8 mouse cellular contexts compared by ENCODE assay signal in genomic region chr4:108461262-108461903, GRCm38 (mm10). TPM values are rescaled to one million over a fixed set of nuclear protein-coding genes. Genes with fewer than 3 reads are reported as not detected.
DNase-seq lines count a peak whose midpoint lies in the region; ATAC-seq and TF ChIP-seq lines count a peak whose summit lies in the region.

No protein-coding gene starts in this region.

- intact Hi-C loops in heart, adult 2 months (cut with DNase I): loop anchor here (5.0 kb wide), 2 partner anchors 74 to 124 kb away; no protein-coding TSS in a partner anchor
- intact Hi-C loops in heart, postnatal 36 days (cut with DNase I): loop anchor here (2.0 kb wide), 1 partner anchor 123 kb away; no protein-coding TSS in a partner anchor

- no peak for ATAC-seq in forebrain, postnatal 0 days
- no peak for ATAC-seq in liver, embryonic 16.5 days (ENCODE audit: low read depth)

- no peak for TF ChIP-seq POLR2A in heart, adult 2 months (IDR thresholded peaks at IDR 0.05; ENCODE audit: insufficient read depth, low read depth, low read length)

- peaks cover 4% of the 10 kb centered on the region for H3K4me1 ChIP-seq in heart, adult 2 months (ENCODE audit: control insufficient read depth, insufficient read depth, low read length)
- peaks cover 9% of the 10 kb centered on the region for H3K4me1 ChIP-seq in forebrain, postnatal 0 days (ENCODE audit: insufficient read depth)
- peaks cover 13% of the 10 kb centered on the region for H3K4me1 ChIP-seq in liver, embryonic 16.5 days (ENCODE audit: control insufficient read depth, low read depth, low read length)

- peak overlapping the region; percentile 73 for H3K4me2 ChIP-seq in forebrain, postnatal 0 days (ENCODE audit: low read depth)
- peak overlapping the region; percentile 82 for H3K4me2 ChIP-seq in liver, embryonic 16.5 days (ENCODE audit: low read depth, low read length)

- peak overlapping the region; percentile 91 for H3K27ac ChIP-seq in heart, adult 2 months
- H3K27ac ChIP-seq in forebrain, postnatal 0 days (ENCODE audit: low read depth, low read length): no peak overlapping the region
- peak overlapping the region; percentile 37; the same call in 1 of the 2 replicates for H3K27ac ChIP-seq in liver, embryonic 16.5 days (ENCODE audit: low read length)

- 30% methylated on average over 5 of the region's 5 CpGs for WGBS in heart, adult 2 months
- 59% methylated on average over 5 of the region's 5 CpGs for WGBS in forebrain, postnatal 0 days
- 42% methylated on average over 5 of the region's 5 CpGs for WGBS in liver, embryonic 16.5 days (ENCODE audit: insufficient replicate concordance)

- H3K9me3 ChIP-seq in forebrain, postnatal 0 days (ENCODE audit: low read length): no peaks in the 10 kb centered on the region
- H3K9me3 ChIP-seq in liver, embryonic 16.5 days (replicated peaks; ENCODE audit: control insufficient read depth, low read length): no peaks in the 10 kb centered on the region

- H3K36me3 ChIP-seq in heart, adult 2 months (ENCODE audit: control insufficient read depth, insufficient read depth, low read length): no peaks in the 10 kb centered on the region
- no peaks in the 10 kb centered on the region for H3K36me3 ChIP-seq in forebrain, postnatal 0 days (ENCODE audit: insufficient read depth)
- no peaks in the 10 kb centered on the region; the same call in 1 of the 2 replicates for H3K36me3 ChIP-seq in liver, embryonic 16.5 days (ENCODE audit: control insufficient read depth, insufficient read depth)

- peak overlapping the region; percentile 91 for H3K4me3 ChIP-seq in heart, adult 2 months
- H3K4me3 ChIP-seq in forebrain, postnatal 0 days (ENCODE audit: low read depth, low read length): peak overlapping the region; percentile 90
- peak overlapping the region; percentile 81 for H3K4me3 ChIP-seq in liver, embryonic 16.5 days (ENCODE audit: low read depth, low read length)

- no peak for TF ChIP-seq CTCF in heart, adult 2 months (IDR thresholded peaks at IDR 0.05)
- no peak for TF ChIP-seq CTCF in forebrain, postnatal 0 days (IDR thresholded peaks at IDR 0.05; ENCODE audit: low read depth)

- no peak overlapping the region for H3K9ac ChIP-seq in heart, adult 2 months (ENCODE audit: low read depth, low read length)
- no peak overlapping the region for H3K9ac ChIP-seq in forebrain, postnatal 0 days
- H3K9ac ChIP-seq in liver, embryonic 16.5 days (ENCODE audit: low read depth, low read length): peak overlapping the region; percentile 21

- TF ChIP-seq EP300 in heart, adult 2 months (IDR thresholded peaks at IDR 0.05; ENCODE audit: insufficient read depth, low read depth, low read length): no peak

- no peak for DNase-seq in heart, adult 2 months
- no peak for DNase-seq in heart, postnatal 36 days
- peak; percentile 30 to 33 for DNase-seq in B cell, adult 2 months
- DNase-seq in forebrain, postnatal 0 days: no peak
- DNase-seq in c-Kit-positive CD71-positive TER-119-positive erythroid progenitor cells, embryonic 14.5 days (ENCODE audit: low spot score): no peak
- DNase-seq in urinary bladder, adult 18-20 months (ENCODE audit: low spot score in 2 of 2): no peak
- DNase-seq in spleen, adult 12 weeks (ENCODE audit: low spot score): no peak

- no peaks in the 10 kb centered on the region for H3K27me3 ChIP-seq in heart, adult 2 months (ENCODE audit: control insufficient read depth, insufficient read depth, low read length)
- no peaks in the 10 kb centered on the region for H3K27me3 ChIP-seq in forebrain, postnatal 0 days (ENCODE audit: insufficient read depth, low read length)
- H3K27me3 ChIP-seq in liver, embryonic 16.5 days (ENCODE audit: control insufficient read depth, insufficient read depth, low read depth, low read length): no peaks in the 10 kb centered on the region

- 0 out of 2 replicates have a peak, but pooled peaks cover 1% of the 10 kb centered on the region for H3K79me2 ChIP-seq in heart, adult 2 months (replicated peaks; ENCODE audit: control insufficient read depth, insufficient read depth, low read length)

RNA-seq across cellular contexts. Expression of gene Tut4, which starts 2.2 kb away (rescaled TPM):
- total RNA-seq in heart, adult 2 months (2021): 10 to 100 TPM; 19.6 to 21.8 TPM
- polyA plus RNA-seq in heart, adult 2 months (2012; rRNA removed): 24.1 and 29.7 TPM in 2 replicates
- 10 to 100 TPM; 17.7 to 26.0 TPM for total RNA-seq in heart, postnatal 36 days (2021)
- total RNA-seq in forebrain, postnatal 0 days (2014; rRNA removed): 87.8 and 89.2 TPM in 2 replicates
- 19.8 and 37.2 TPM in 2 replicates for polyA plus RNA-seq in forebrain, postnatal 0 days (2015; fragmentation: Nextera tagmentation; extraction: Ambion mirVana)
- 17.1 and 17.9 TPM in 2 replicates for polyA plus RNA-seq in liver, embryonic 16.5 days (2015; fragmentation: Nextera tagmentation; extraction: Ambion mirVana)

RNA-seq across cellular contexts. Expression of gene Gpx7, which starts 54.6 kb away (rescaled TPM):
- total RNA-seq in heart, adult 2 months (2021): 1 to 10 TPM; 5.9 to 7.7 TPM
- polyA plus RNA-seq in heart, adult 2 months (2012; rRNA removed): 14.2 and 16.5 TPM in 2 replicates
- total RNA-seq in heart, postnatal 36 days (2021): 1 to 10 TPM; 8.9 to 9.9 TPM
- 24.1 and 38.5 TPM in 2 replicates for total RNA-seq in forebrain, postnatal 0 days (2014; rRNA removed)
- polyA plus RNA-seq in forebrain, postnatal 0 days (2015; fragmentation: Nextera tagmentation; extraction: Ambion mirVana): 37.5 and 46.4 TPM in 2 replicates
- polyA plus RNA-seq in liver, embryonic 16.5 days (2015; fragmentation: Nextera tagmentation; extraction: Ambion mirVana): 9.5 and 10.4 TPM in 2 replicates

Comparison
In these comparisons a context has a peak if more than half of its experiments do, and no peak if none do; other contexts are left out.
1. DNase-seq: peak in B cell, adult 2 months (2 of 2); none in heart, adult 2 months (0 of 2), heart, postnatal 36 days (0 of 2), forebrain, postnatal 0 days (single experiment), c-Kit-positive CD71-positive TER-119-positive erythroid progenitor cells, embryonic 14.5 days (single experiment), urinary bladder, adult 18-20 months (0 of 2) and spleen, adult 12 weeks (single experiment).
2. Peak in every context shown above with its lines, with median percentiles within 50 percentile points of each other: H3K4me3 ChIP-seq.